Mouse (Mus musculus): ENCODE data around the gene Dmtf1. TPM values are rescaled to one million over a fixed set of nuclear protein-coding genes. Genes with fewer than 3 reads are reported as not detected.
A peak's percentile ranks its signal among the peaks of the same experiment; 100 is the strongest.

The Dmtf1 gene
- polyA plus RNA-seq, 1 experiment from 2014 or later: 33.3 TPM

DNA sequence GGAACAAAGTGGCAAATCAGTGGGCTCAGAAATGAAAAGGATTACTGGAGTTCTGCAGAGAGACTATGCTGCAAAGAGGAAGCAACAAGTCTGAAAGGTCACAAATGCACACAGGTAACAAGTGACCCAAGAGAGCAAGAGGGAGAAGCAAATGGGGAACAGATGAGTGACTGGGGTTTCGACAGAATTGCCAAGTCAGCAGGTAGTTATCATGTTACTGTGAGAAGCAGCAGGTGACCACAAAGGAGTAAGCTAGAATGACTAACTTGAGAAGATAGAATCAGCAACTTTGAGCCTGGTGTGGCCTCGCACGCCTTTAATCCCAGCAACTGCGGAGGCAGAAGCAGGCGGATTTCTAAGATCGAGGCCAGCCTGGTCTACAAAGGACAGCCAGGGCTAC, 19.2 kb downstream of the Dmtf1 start:
- Histone ChIP-seq H3K4me2 (replicated peaks; ENCODE audit: low read depth, low read length) (no peak overlapping the region), H3K4me1 (ENCODE audit: insufficient read depth, low read depth, low read length) (no peaks in the 10 kb centered on the region), H3K27me3 (replicated peaks; ENCODE audit: insufficient read depth, low read length) (no peaks in the 10 kb centered on the region), H3K36me3 (ENCODE audit: insufficient read depth, low read length) (peaks cover 12% of the 10 kb centered on the region; the same call in 1 of the 2 replicates), H3K9me3 (ENCODE audit: low read length) (no peaks in the 10 kb centered on the region), H3K4me3 (ENCODE audit: low read depth, low read length) (no peak overlapping the region), H3K27ac (ENCODE audit: low read length) (no peak overlapping the region), H3K9ac (replicated peaks; ENCODE audit: low read depth) (no peak overlapping the region)
- ATAC-seq (no peak), DNase-seq (ENCODE audit: low spot score) (no peak)
- TF ChIP-seq EP300 (IDR thresholded peaks at IDR 0.05) (no peak), CTCF (IDR thresholded peaks at IDR 0.05) (no peak)
- WGBS: 93% methylated on average over 6 of the region's 6 CpGs

DNA sequence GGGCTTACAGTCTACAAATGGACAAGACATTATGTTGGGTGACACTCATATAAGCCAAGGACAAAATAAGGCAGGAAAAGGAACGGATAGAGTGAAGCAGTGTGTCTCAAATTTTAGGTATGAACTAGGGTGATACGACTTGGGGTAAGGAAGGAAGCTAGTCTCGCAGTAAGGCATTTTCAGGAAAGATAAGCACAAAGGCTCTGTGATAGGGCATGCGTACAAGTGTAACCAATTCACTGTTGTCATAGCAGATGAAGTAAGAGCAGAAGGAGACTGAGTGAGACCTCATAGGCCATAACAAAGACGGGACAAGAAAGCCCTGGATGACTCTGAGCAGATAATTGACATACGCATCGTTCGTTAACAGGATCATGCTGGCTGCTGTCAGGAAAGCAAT, 20.9 kb downstream of the Dmtf1 start:
- no peak for TF ChIP-seq CTCF (IDR thresholded peaks at IDR 0.05)
- no peak for TF ChIP-seq EP300 (IDR thresholded peaks at IDR 0.05)
- Histone ChIP-seq H3K4me3 (ENCODE audit: low read depth, low read length) (no peak overlapping the region), H3K27me3 (replicated peaks; ENCODE audit: insufficient read depth, low read length) (no peaks in the 10 kb centered on the region), H3K27ac (ENCODE audit: low read length) (no peak overlapping the region), H3K36me3 (ENCODE audit: insufficient read depth, low read length) (peaks cover 4% of the 10 kb centered on the region; the same call in 1 of the 2 replicates), H3K9me3 (ENCODE audit: low read length) (no peaks in the 10 kb centered on the region), H3K4me2 (replicated peaks; ENCODE audit: low read depth, low read length) (no peak overlapping the region), H3K4me1 (ENCODE audit: insufficient read depth, low read depth, low read length) (no peaks in the 10 kb centered on the region), H3K9ac (replicated peaks; ENCODE audit: low read depth) (no peak overlapping the region)
- DNase-seq (ENCODE audit: low spot score) (no peak), ATAC-seq (no peak)
- WGBS: 92% methylated on average over 8 of the region's 8 CpGs

DNA sequence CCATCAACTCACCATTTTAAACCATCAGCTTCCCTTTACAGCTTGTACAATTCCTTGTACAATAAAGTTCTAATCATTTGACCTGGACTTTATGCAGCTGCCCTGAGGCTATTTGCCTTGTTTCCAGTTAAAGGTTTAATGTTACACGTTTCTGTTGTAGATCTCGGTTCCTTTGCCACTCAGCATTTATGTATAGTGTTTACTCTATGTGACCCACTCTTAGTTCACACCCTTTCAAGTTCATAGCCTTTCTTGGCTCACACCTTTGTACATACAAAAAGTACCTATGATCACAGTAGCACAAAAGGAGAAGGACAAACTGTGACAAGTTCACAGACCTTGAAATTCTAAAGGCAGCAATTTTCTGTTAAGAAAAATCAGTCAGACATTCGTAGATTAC, 26.0 kb downstream of the Dmtf1 start:
- H3K4me2 ChIP-seq (replicated peaks; ENCODE audit: low read depth, low read length): no peak overlapping the region
- no peak for TF ChIP-seq EP300 (IDR thresholded peaks at IDR 0.05)
- TF ChIP-seq CTCF (IDR thresholded peaks at IDR 0.05): no peak
- H3K9ac ChIP-seq (replicated peaks; ENCODE audit: low read depth): no peak overlapping the region
- H3K9me3 ChIP-seq (ENCODE audit: low read length): no peaks in the 10 kb centered on the region
- H3K4me1 ChIP-seq (ENCODE audit: insufficient read depth, low read depth, low read length): no peaks in the 10 kb centered on the region
- peak; percentile 55 for DNase-seq (ENCODE audit: low spot score)
- ATAC-seq: peak; percentile 50
- no peaks in the 10 kb centered on the region for H3K27me3 ChIP-seq (replicated peaks; ENCODE audit: insufficient read depth, low read length)
- H3K36me3 ChIP-seq (ENCODE audit: insufficient read depth, low read length): peaks cover 4% of the 10 kb centered on the region; the same call in 1 of the 2 replicates
- no peak overlapping the region for H3K27ac ChIP-seq (ENCODE audit: low read length)
- no peak overlapping the region for H3K4me3 ChIP-seq (ENCODE audit: low read depth, low read length)
- WGBS: 62% methylated on average over 3 of the region's 3 CpGs

DNA sequence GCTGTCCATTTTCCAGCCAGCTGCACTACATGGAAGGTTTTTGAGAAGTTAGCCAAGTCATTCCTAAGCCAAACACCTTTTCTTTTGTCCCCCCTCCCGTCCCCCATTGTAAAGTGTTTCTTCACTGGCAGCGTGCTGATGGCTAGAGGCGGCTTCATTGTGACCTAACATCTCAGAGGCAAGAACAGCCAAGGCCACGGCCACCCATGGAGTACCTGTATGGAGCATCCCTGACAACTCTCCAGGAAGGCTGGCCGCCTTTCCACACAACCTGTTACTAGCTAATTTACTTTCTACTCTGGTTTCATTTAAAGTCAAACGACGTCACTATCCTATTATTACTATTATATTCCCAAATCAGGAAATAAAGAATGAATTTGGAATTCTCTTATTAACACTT, 29.8 kb downstream of the Dmtf1 start:
- Histone ChIP-seq H3K27me3 (replicated peaks; ENCODE audit: insufficient read depth, low read length) (no peaks in the 10 kb centered on the region), H3K4me3 (ENCODE audit: low read depth, low read length) (no peak overlapping the region), H3K9me3 (ENCODE audit: low read length) (no peaks in the 10 kb centered on the region), H3K27ac (ENCODE audit: low read length) (no peak overlapping the region), H3K4me1 (ENCODE audit: insufficient read depth, low read depth, low read length) (no peaks in the 10 kb centered on the region), H3K4me2 (replicated peaks; ENCODE audit: low read depth, low read length) (no peak overlapping the region), H3K9ac (replicated peaks; ENCODE audit: low read depth) (no peak overlapping the region), H3K36me3 (ENCODE audit: insufficient read depth, low read length) (no peaks in the 10 kb centered on the region)
- TF ChIP-seq CTCF (IDR thresholded peaks at IDR 0.05): no peak
- no peak for TF ChIP-seq EP300 (IDR thresholded peaks at IDR 0.05)
- DNase-seq (ENCODE audit: low spot score) (no peak), ATAC-seq (no peak)
- 78% methylated on average over 7 of the region's 7 CpGs for WGBS

DNA sequence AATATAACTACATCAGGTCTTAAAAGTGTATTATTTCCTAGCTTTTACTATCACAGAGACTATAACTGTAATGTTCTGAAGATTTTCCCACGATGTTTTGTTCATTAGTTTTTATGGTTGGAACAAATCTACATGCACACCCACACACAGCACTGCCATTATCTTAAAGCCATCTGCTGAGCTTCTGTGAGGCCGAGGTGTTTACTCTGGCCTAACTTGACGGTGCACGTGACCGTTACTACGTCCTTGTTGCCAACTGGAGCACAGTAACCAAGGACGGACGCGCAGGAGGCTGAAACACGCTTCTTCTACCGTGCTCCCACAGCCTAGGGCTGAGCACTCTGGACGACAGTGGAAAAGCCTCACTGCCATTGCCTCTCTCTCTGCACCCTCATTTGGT, 33.0 kb downstream of the Dmtf1 start:
- 78% methylated on average over 12 of the region's 12 CpGs for WGBS
- TF ChIP-seq CTCF (IDR thresholded peaks at IDR 0.05): no peak
- no peak for TF ChIP-seq EP300 (IDR thresholded peaks at IDR 0.05)
- ATAC-seq (0 out of 2 replicates have a peak, but pooled peaks have one; percentile 18), DNase-seq (ENCODE audit: low spot score) (no peak)
- H3K27me3 ChIP-seq (replicated peaks; ENCODE audit: insufficient read depth, low read length): no peaks in the 10 kb centered on the region
- H3K27ac ChIP-seq (ENCODE audit: low read length): no peak overlapping the region
- H3K36me3 ChIP-seq (ENCODE audit: insufficient read depth, low read length): peaks cover 4% of the 10 kb centered on the region
- H3K4me1 ChIP-seq (ENCODE audit: insufficient read depth, low read depth, low read length): no peaks in the 10 kb centered on the region
- H3K4me3 ChIP-seq (ENCODE audit: low read depth, low read length): no peak overlapping the region
- no peak overlapping the region for H3K4me2 ChIP-seq (replicated peaks; ENCODE audit: low read depth, low read length)
- no peaks in the 10 kb centered on the region for H3K9me3 ChIP-seq (ENCODE audit: low read length)
- no peak overlapping the region for H3K9ac ChIP-seq (replicated peaks; ENCODE audit: low read depth)

DNA sequence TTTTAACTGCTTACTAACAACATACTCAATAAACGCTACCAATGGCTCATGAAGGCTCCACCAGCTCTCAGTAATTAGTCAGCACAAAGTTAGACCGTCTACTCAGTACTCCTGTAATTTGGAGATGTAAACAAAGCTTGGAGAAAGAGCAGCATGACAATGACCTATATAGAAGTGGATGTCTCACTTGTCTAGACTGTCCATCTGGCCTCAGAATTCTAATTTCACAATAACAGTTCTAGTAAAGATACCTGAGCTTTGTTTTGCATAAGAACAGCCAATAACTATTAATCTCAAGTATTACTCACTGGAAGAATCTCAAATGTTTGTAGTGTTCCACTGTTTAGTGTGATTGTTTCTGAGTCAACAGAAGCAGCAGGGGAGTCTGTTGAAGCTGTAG, 37.4 kb downstream of the Dmtf1 start:
- Histone ChIP-seq H3K4me3 (ENCODE audit: low read depth, low read length) (no peak overlapping the region), H3K4me1 (ENCODE audit: insufficient read depth, low read depth, low read length) (no peaks in the 10 kb centered on the region), H3K9me3 (ENCODE audit: low read length) (no peaks in the 10 kb centered on the region), H3K36me3 (ENCODE audit: insufficient read depth, low read length) (peaks cover 23% of the 10 kb centered on the region), H3K27me3 (replicated peaks; ENCODE audit: insufficient read depth, low read length) (no peaks in the 10 kb centered on the region), H3K9ac (replicated peaks; ENCODE audit: low read depth) (no peak overlapping the region), H3K4me2 (replicated peaks; ENCODE audit: low read depth, low read length) (no peak overlapping the region), H3K27ac (ENCODE audit: low read length) (peak overlapping the region; percentile 4; the same call in 1 of the 2 replicates)
- WGBS: 62% methylated on average over 2 of the region's 2 CpGs
- DNase-seq (ENCODE audit: low spot score) (no peak), ATAC-seq (no peak)
- TF ChIP-seq EP300 (IDR thresholded peaks at IDR 0.05) (no peak), CTCF (IDR thresholded peaks at IDR 0.05) (no peak)

DNA sequence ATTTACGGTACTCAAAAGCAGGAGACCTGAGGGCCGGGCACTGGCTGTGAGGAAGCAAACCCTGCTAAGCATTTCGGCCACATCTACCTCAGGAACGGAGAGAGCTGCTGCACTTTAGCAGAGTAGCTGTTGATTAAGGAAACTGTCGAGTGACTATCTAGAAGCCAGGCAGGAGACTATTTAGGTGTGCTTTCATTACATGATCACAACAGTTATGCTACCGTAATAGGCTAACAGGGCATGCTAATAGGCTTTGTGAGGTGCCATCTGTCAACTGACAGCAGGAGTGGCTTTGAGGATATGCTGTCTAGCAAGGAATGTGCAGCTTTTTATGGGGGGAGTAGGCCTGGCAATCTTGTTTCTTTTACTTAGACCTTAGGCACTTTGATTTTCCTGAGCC, 47.4 kb downstream of the Dmtf1 start:
- Histone ChIP-seq H3K36me3 (ENCODE audit: insufficient read depth, low read length) (0 out of 2 replicates have a peak, but pooled peaks cover 8% of the 10 kb centered on the region), H3K9me3 (ENCODE audit: low read length) (no peaks in the 10 kb centered on the region), H3K27ac (ENCODE audit: low read length) (peak overlapping the region; percentile 4; the same call in 1 of the 2 replicates), H3K9ac (replicated peaks; ENCODE audit: low read depth) (no peak overlapping the region), H3K4me3 (ENCODE audit: low read depth, low read length) (no peak overlapping the region), H3K27me3 (replicated peaks; ENCODE audit: insufficient read depth, low read length) (no peaks in the 10 kb centered on the region), H3K4me1 (ENCODE audit: insufficient read depth, low read depth, low read length) (no peaks in the 10 kb centered on the region), H3K4me2 (replicated peaks; ENCODE audit: low read depth, low read length) (no peak overlapping the region)
- DNase-seq (ENCODE audit: low spot score): no peak
- WGBS: 25% methylated on average over 6 of the region's 6 CpGs
- TF ChIP-seq EP300 (IDR thresholded peaks at IDR 0.05): no peak
- TF ChIP-seq CTCF (IDR thresholded peaks at IDR 0.05): no peak
- no peak for ATAC-seq

Data from lung, postnatal 0 days (tissue).